Mouse (Mus musculus) neutrophil, adult 83 days (primary cell): ENCODE results near the gene Rin1. TPM values are rescaled to one million over a fixed set of nuclear protein-coding genes. Genes with fewer than 3 reads are reported as not detected.

Source experiments
- total RNA-seq, 2 experiments: library from RNA; stranded (reverse); gene quantifications; one replicate each; pipeline ENCODE4 v1.2.4; 2023

The Rin1 gene
- under 1 TPM; 0.66 to 0.97 TPM for total RNA-seq

DNA sequence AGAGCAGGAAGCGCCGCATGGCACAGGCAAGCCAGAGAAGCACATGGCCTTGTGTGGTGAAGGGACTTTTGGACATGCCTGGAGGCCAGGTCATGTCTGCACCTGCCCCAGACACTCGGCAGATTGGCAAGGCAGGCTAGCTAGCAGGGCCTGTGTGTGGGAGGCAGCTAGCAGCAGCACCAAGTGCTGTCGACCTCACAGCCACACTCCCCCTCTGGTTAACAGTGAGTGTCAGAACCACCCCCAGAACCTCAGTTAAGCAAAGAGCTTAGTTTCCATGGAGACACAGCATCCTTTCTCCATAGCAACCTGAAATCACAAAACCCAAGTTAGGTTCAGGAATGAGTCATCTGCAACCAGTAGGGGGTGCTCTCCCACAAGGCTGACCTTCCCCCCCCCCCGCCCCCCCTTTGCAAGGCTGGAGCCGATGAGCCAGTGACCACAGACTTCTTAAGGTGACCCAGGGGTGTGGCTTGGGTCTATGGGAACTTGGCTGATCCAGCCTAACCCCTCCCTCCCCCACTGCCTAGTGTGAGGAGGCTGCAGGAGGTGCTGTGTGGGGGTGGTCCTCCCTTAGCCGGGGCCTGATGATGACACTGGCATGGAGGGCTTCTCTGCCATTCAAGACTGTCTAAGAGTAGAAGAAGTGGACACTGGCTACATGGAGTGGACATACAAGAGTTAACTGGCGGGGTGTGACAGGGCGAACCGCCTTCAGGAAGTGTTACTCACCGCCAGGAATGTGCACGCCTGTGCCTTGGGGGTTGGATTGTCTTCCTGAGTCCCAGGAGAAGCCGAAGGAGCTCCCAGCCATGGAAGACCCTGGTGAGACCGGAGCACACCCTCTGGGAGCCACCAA lies at the start of gene Rin1:
Rin1 (plus strand) TSS at position 435 of the 859 bp plus-strand sequence.

DNA sequence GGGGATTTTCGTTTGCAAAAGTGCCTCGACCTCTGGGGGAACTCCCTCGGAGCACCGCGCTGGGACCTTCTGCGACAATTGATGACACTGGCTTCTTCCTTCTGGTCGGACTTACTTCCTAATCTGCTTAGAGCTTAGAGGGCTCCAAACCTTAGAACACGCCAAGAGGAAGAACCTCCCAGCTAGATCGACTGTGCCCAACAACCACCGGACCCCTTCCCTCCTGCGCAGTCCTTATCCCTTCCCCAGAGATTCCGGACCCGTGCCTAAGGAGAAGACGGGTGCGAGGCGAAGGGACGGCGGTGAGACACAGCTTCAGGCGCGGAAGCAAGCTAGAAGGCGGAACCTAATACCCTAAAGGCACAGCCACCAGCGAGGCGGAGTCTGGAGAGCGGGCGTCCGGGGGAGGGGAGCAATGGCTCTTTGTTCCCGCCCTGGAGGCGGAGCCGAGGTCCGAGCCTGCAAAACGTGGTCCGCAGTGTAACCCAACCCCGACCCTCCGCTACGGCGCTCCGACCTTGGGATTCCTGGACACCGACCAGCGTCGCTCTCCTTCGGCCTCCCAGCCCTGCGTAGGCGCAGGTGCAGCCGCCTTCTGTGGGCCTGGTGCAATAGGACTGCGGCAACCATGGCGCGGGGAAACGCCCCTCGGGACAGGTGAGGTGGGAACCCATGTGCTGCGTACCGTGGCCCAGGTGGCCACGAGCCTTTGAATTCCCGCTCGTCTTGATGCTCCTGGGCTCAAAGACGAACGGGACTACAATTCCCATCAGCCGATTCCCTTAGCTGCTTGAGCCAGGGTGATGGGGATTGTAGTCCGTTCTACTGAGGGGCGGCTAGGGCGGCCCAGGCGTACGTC lies 26.4 kb upstream of the Rin1 start, which contains the start of gene Slc29a2:
Slc29a2 (plus strand) TSS at position 240 of the 859 bp plus-strand sequence.

DNA sequence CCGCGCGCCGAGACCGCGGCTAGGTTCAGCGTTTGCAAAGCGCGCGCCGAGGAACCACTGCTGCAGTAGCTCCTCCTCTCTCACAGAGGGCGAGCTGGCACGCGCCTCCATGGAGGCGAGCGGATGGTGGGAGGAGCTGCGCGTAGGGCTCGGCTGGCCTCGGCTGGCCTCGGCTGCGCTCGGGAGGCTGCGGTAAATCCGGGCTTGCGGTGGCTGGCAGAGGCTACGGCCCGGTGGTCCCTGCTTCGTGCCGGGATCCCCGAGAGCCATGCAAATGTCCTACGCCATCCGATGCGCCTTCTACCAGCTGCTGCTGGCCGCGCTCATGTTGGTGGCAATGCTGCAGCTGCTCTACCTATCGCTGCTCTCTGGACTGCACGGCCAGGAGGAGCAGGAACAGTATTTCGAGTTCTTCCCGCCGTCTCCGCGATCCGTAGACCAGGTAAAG lies 11.5 kb upstream of the Rin1 start, which contains the start of the genes B4gat1 and AC124502.3:
B4gat1 (plus strand) TSS at position 118 of the 448 bp plus-strand sequence.
AC124502.3 (plus strand) TSS at position 183 of the 448 bp plus-strand sequence.

DNA sequence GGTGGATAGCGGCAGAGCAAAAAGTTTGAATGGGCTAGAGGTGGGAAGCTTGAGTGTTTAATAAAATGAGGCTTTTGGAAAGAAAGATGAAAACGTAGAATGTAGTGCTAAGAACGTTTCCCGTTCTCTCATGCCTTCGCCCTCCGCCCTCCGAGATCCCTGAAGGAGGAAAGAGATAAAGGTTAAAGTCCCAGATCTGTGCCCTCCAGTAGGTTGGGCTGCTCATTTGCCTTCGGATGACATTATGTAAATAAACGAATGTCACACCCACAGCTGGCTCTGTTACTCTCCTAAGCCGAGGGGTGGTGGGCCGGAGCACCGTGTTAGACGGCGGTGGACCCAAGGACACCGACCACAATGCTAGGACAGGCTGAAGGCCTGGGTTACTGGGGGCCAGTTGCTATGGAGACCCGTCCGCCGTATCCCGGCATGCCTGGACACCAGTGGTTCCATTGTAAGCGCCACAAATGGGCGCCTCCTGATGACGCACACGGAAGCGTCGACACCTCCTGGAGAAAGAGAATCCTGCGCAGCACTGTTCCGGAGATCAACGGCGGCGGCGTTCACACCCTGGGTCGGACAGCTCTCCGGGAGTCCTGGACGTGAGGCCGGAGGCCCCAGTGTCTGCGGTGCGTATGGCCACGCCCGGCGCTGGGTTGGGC lies 9.3 kb upstream of the Rin1 start, which contains the start of gene Brms1:
Brms1 (plus strand) TSS at position 493 of the 662 bp plus-strand sequence.

DNA sequence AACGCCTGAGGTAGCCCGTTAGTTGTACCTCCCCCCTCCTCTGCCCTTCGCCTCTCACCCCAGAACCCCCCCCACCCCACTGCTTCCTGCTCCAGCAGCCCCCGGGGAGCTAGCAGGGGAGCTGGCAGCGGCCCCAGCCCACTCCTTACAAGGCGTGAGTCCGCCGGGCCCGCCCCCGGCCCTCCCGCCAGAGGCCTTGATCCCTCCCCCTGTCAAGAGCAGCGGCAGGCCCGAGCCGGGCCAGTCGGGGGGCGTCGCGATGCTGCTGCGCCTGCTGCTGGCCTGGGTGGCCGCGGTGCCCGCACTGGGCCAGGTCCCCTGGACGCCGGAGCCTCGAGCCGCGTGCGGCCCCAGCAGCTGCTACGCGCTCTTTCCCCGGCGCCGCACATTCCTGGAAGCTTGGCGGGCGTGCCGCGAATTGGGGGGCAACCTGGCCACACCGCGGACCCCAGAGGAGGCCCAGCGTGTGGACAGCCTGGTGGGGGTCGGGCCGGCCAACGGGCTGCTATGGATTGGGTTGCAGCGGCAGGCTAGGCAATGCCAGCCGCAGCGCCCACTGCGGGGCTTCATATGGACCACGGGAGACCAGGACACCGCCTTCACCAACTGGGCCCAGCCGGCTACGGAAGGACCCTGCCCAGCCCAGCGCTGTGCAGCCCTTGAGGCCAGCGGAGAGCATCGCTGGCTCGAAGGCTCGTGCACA lies 17.7 kb downstream of the Rin1 start, which contains the start of gene Cd248:
Cd248 (plus strand) TSS at position 212 of the 703 bp plus-strand sequence.

DNA sequence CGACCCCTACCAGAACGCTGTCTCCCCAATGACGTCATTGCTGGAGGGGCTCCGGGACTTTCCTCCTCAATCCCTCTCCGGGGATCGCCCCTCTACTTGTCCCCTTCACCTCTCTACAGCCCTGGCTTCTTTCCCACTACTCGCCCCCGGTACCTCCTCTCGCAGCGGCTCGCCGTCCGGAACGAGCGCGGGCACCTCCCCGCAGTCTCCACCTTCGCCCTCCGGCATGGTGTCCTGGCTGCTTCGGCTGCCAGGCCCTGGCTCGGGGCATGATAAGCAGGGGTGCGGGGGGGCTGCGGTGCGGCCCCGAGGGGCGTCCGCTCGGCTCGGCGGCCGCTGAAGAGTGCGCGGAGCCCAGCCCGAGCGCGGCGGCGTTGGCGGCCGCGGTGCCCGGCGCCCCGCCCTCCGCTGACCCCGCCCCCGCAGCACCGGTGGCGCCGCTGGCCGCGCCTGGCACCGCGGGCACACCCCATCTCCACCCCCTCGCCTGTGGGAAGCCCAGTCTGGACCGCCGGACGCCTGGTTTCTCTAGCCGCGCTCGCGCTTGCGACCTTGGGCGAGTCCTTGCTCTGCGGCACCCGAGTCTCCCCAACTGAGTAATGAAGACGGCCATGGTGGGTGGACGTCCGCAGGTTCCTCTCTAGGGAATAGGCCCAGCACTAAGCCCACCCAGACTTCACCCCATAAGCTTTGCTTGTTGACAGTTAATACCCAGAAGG lies 35.0 kb downstream of the Rin1 start, which contains the start of gene Tmem151a:
Tmem151a (minus strand) TSS at position 387 of the 719 bp plus-strand sequence.

DNA sequence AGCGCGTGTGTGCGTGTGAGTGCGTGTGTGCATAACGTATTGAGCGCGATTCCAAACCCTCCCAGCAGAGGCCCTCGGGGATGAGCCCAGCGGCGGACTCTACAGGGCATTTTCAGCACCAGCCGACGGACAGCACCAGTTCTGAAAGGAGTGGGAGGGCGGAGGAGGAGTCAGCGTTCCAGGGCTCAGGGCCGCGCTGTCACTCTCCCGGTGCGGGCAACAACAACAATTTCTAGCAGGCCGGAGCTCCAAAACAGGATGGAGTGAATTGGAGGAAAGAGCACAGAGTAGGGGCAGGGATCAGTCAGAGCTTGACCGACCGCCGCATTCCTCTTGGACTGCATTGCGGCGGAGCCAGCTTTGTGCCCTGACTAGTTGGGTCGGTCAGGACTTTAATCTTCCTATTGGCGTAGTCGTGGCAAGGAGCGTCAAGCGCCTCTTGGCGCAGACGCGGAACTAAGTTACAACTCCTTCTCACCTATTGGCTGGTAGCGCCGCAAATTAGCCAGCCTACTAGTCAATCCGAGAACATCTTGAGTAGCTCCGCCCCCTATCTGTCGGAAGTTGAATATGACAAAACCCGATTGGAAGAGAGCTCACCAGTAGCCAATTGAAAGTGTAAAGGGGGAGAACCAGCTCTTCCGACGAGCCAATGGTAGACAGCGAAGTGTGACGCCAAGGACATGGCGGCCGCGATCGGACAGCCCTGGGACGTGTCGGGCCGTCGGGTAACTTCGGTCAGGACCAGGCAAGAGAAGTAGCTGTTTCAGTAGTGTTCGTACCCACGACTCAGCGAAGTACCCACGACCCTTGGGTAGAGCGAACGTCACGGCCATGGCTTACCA lies 37.8 kb downstream of the Rin1 start, which contains the start of gene Yif1a:
Yif1a (plus strand) TSS at position 655 of the 845 bp plus-strand sequence.

DNA sequence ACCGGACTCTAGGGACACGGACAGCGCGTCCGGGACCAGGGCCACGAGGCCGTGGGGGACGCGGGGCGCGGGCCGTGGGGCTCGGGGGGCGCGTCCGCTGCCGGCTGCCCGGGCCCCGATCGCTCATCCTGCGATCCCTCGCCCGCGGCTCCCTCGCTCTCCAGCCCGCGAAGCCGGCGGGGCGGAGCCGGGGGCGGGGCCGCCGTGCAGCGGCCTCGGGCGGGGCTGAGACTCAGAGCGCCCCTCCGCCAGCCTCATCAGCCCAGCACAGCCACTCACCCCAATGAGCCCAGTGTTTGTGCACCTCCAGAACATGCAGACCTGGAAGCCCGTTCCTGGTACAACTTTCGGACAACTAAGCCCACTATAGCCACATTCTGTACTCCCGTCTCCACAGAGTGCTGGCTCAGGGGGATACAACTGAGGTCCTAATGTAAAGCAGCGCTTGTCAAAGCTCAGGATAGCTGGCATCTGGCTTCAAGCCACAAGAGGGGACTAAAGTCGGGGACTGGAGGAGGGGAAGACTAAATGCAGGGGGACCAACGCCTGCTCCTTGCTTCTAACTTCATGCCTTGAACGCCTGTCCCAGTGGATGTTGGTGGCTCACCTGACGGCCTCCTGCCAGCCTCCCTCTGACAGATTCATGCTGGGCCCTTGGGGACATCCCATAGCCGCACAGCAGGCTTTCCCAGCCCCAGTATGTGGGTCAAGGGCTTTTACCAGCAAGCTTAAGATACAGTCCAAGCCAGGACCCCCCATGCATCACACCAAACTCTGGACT lies 48.3 kb downstream of the Rin1 start, which contains the start of gene Cnih2:
Cnih2 (minus strand) TSS at position 159 of the 781 bp plus-strand sequence.

Other genes with a start within 250 kb of the Rin1 start
- gene Gm21992, start 238.9 kb upstream of the Rin1 start, total RNA-seq: 10 to 100 TPM; 12.1 to 12.5 TPM
- gene Rbm14, start 238.8 kb upstream of the Rin1 start, total RNA-seq: 10 to 100 TPM; 49.8 to 56.3 TPM
- 10 to 100 TPM; 14.6 to 15.8 TPM for gene Ccs, start 211.1 kb upstream of the Rin1 start, total RNA-seq
- gene Ccdc87, start 211.1 kb upstream of the Rin1 start, total RNA-seq: not detected
- gene Ctsf, start 195.4 kb upstream of the Rin1 start, total RNA-seq: 1 to 10 TPM; 1.8 to 5.3 TPM
- gene Actn3, start 172.6 kb upstream of the Rin1 start, total RNA-seq: under 1 TPM; 0.75 TPM
- gene Zdhhc24, start 171.8 kb upstream of the Rin1 start, total RNA-seq: 1 to 10 TPM; 6.6 to 7.5 TPM
- 1 to 10 TPM in 1 of 2 experiments, under 1 TPM in 1; 0.99 to 1.5 TPM for gene Bbs1, start 143.9 kb upstream of the Rin1 start, total RNA-seq
- gene Dpp3, start 122.2 kb upstream of the Rin1 start, total RNA-seq: 10 to 100 TPM; 48.8 to 53.1 TPM
- gene Peli3, start 107.4 kb upstream of the Rin1 start, total RNA-seq: under 1 TPM in 1 of 2 experiments, not detected in 1; 0.15 TPM
- 10 to 100 TPM; 10.8 to 17.3 TPM for gene Mrpl11, start 88.3 kb upstream of the Rin1 start, total RNA-seq
- gene Npas4, start 60.2 kb upstream of the Rin1 start, total RNA-seq: under 1 TPM in 1 of 2 experiments, not detected in 1; 0.13 TPM
- 1 to 10 TPM in 1 of 2 experiments, under 1 TPM in 1; 0.75 to 1.1 TPM for gene Slc29a2, start 26.6 kb upstream of the Rin1 start, total RNA-seq
- gene B4gat1, start 11.7 kb upstream of the Rin1 start, total RNA-seq: 1 to 10 TPM; 5.2 to 5.8 TPM
- gene AC124502.3, start 11.6 kb upstream of the Rin1 start, total RNA-seq: 1 to 10 TPM in 1 of 2 experiments, not detected in 1; 1.1 TPM
- 10 to 100 TPM; 28.7 to 34.4 TPM for gene Brms1, start 9.1 kb upstream of the Rin1 start, total RNA-seq
- under 1 TPM; 0.13 to 0.15 TPM for gene Cd248, start 17.6 kb downstream of the Rin1 start, total RNA-seq
- gene Tmem151a, start 35.0 kb downstream of the Rin1 start, total RNA-seq: under 1 TPM in 1 of 2 experiments, not detected in 1; 0.15 TPM
- 10 to 100 TPM; 12.3 to 13.7 TPM for gene Yif1a, start 38.1 kb downstream of the Rin1 start, total RNA-seq
- gene Cnih2, start 48.0 kb downstream of the Rin1 start, total RNA-seq: 1 to 10 TPM in 1 of 2 experiments, under 1 TPM in 1; 0.51 to 1.2 TPM
- gene Rab1b, start 56.6 kb downstream of the Rin1 start, total RNA-seq: 100 to 1,000 TPM; 129 to 130 TPM
- gene Klc2, start 68.1 kb downstream of the Rin1 start, total RNA-seq: 10 to 100 TPM; 10.2 to 11.9 TPM
- gene Pacs1, start 222.6 kb downstream of the Rin1 start, total RNA-seq: 100 to 1,000 TPM in 1 of 2 experiments, 10 to 100 TPM in 1; 91.2 to 101 TPM
- gene Sf3b2, start 245.0 kb downstream of the Rin1 start, total RNA-seq: 100 to 1,000 TPM; 203 to 204 TPM
- not detected for gene Gal3st3, start 247.8 kb downstream of the Rin1 start, total RNA-seq